ENCODE assay signal across 23 mouse cellular contexts in the genomic region with DNA sequence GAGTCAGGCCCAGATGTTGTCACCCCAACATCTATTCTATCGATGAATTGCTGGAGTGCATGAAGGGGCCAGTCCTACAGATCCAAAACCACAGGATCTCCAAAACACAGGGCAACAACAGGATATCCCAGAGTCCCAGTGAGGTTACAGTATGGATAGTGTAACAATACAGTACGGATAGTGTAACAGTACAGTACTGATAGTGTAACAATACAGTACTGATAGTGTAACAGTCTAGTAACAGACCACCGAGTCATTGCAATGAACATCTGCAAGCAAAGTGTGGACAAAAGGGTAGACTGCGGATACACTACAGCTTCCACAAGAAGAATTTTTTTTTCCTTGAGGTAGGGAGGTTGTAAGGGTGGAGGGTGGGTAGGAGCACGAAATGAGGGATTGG.
"Had no signal": no experiment of that assay in that cellular context is flagged by ENCODE, and none has a peak within 500 bp of the region (broad histone marks: within the 10 kb centered on the region; RNA-seq: fewer than 3 reads in every experiment).

No protein-coding gene starts in this region.

- H3K9me3 ChIP-seq: lung, embryonic 15.5 days; midbrain, embryonic 10.5 days; midbrain, embryonic 12.5 days; neural tube, embryonic 13.5 days; neural tube, embryonic 15.5 days had no signal

- H3K4me2 ChIP-seq: lung, embryonic 15.5 days; midbrain, embryonic 12.5 days; neural tube, embryonic 13.5 days; neural tube, embryonic 15.5 days had no signal

- H3K4me1 ChIP-seq: lung, embryonic 15.5 days had no signal

- H3K4me3 ChIP-seq: lung, embryonic 15.5 days; midbrain, embryonic 10.5 days; midbrain, embryonic 12.5 days; myocyte; neural tube, embryonic 13.5 days; neural tube, embryonic 15.5 days had no signal

- H3K9ac ChIP-seq: liver, embryonic 14.5 days; liver, postnatal 0 days; lung, embryonic 15.5 days; midbrain, embryonic 12.5 days; neural tube, embryonic 13.5 days; neural tube, embryonic 15.5 days had no signal

- H3K36me3 ChIP-seq: lung, embryonic 15.5 days; neural tube, embryonic 15.5 days had no signal

- DNase-seq: liver, postnatal 0 days; lung, adult 2 months; lung, postnatal 14 days; lung, postnatal 36 days; midbrain, embryonic 14.5 days; retina, postnatal 1 day; right cerebral cortex, adult 18-20 months; right cerebral cortex, postnatal 25 days; right cerebral cortex, postnatal 4 days; spleen, adult 18-20 months; thymus, adult 18-20 months; thymus, postnatal 14 days; thymus, postnatal 36 days had no signal

- ATAC-seq: liver, postnatal 0 days; lung, postnatal 0 days; midbrain, embryonic 16.5 days had no signal

- H3K27ac ChIP-seq: liver, embryonic 14.5 days; lung, embryonic 15.5 days; macrophage; midbrain, embryonic 10.5 days; midbrain, embryonic 12.5 days; neural tube, embryonic 13.5 days; neural tube, embryonic 15.5 days had no signal

- H3K27me3 ChIP-seq: lung, embryonic 15.5 days; midbrain, embryonic 12.5 days; neural tube, embryonic 13.5 days; neural tube, embryonic 15.5 days had no signal
